Mouse (Mus musculus) CD4-positive, CD25-positive, alpha-beta regulatory T cell, adult 9 weeks (primary cell): ENCODE measurements around the gene Fbl. TPM values are rescaled to one million over a fixed set of nuclear protein-coding genes. Genes with fewer than 3 reads are reported as not detected.

Source experiments
- polyA plus RNA-seq: library from polyadenylated mRNA; unstranded; fragments of 100-300 nt; shearing (Covaris generic); gene quantifications from one replicate; pipeline ENCODE4 v1.2.1, GENCODE M21; 2017

The Fbl gene
- polyA plus RNA-seq = 229 TPM

GRCm38 (mm10) chr7:28169489-28170422, at the start of gene Fbl:
TSS of gene Fbl (plus strand) at chr7:28169710.

GRCm38 (mm10) chr7:28129166-28129565, 40.3 kb upstream of the Fbl start, which contains the start of gene 9530053A07Rik:
TSS of gene 9530053A07Rik (plus strand) at chr7:28129466.

GRCm38 (mm10) chr7:28179228-28179627, 9.7 kb downstream of the Fbl start, which contains the start of gene Dyrk1b:
TSS of gene Dyrk1b (plus strand) at chr7:28179469.

Other genes with a start within 250 kb of the Fbl start
- 10.8 TPM for gene Zfp974, start 240.2 kb upstream of the Fbl start, polyA plus RNA-seq
- 16.2 TPM for gene Zfp780b, start 190.5 kb upstream of the Fbl start, polyA plus RNA-seq
- gene Zfp850, start 155.6 kb upstream of the Fbl start, polyA plus RNA-seq = 8.2 TPM
- 231 TPM for gene Psmc4, start 119.6 kb upstream of the Fbl start, polyA plus RNA-seq
- gene Fcgbp, start 98.5 kb upstream of the Fbl start, polyA plus RNA-seq = not detected
- gene 9530053A07Rik, start 40.2 kb upstream of the Fbl start, polyA plus RNA-seq = not detected
- 4.7 TPM for gene Dyrk1b, start 9.8 kb downstream of the Fbl start, polyA plus RNA-seq
- gene Eid2, start 98.2 kb downstream of the Fbl start, polyA plus RNA-seq = 0.46 TPM
- gene Eid2b, start 108.0 kb downstream of the Fbl start, polyA plus RNA-seq = 1.2 TPM
- gene Selenov, start 121.5 kb downstream of the Fbl start, polyA plus RNA-seq = not detected
- not detected for gene Dll3, start 132.5 kb downstream of the Fbl start, polyA plus RNA-seq
- gene Timm50, start 142.4 kb downstream of the Fbl start, polyA plus RNA-seq = 37.1 TPM
- 218 TPM for gene Supt5, start 169.0 kb downstream of the Fbl start, polyA plus RNA-seq
- 1,274 TPM for gene Rps16, start 180.9 kb downstream of the Fbl start, polyA plus RNA-seq
- gene Plekhg2, start 202.9 kb downstream of the Fbl start, polyA plus RNA-seq = 101 TPM
- 289 TPM for gene Zfp36, start 210.5 kb downstream of the Fbl start, polyA plus RNA-seq
- gene Med29, start 223.0 kb downstream of the Fbl start, polyA plus RNA-seq = 33.4 TPM
- gene Paf1, start 223.2 kb downstream of the Fbl start, polyA plus RNA-seq = 96.0 TPM